Mouse (Mus musculus) kidney, adult 2 months (tissue): Measurements from ENCODE around the gene Wdfy1. TPM values are rescaled to one million over a fixed set of nuclear protein-coding genes. Genes with fewer than 3 reads are reported as not detected.

Experiments used
- DNase-seq: peaks from one replicate; pipeline ENCODE4 v3.0.0; 2021
- H3K27ac ChIP-seq: fragments of 200-500 bp; 2 replicates; pipeline ENCODE4 v1.5.1; 2012; ENCODE audit warnings: low read depth, low read length, control low read depth, inconsistent platforms; ENCODE audit not compliant: insufficient read depth
- H3K27me3 ChIP-seq: fragments of 200-500 bp; replicated peaks from 2 replicates; pipeline ENCODE4 v1.6.1; 2012; ENCODE audit warnings: mild to moderate bottlenecking, moderate library complexity, low read length, inconsistent platforms; ENCODE audit not compliant: control insufficient read depth, insufficient read depth
- H3K36me3 ChIP-seq: fragments of 200-500 bp; 2 replicates; pipeline ENCODE4 v1.6.1; 2012; ENCODE audit warnings: mild to moderate bottlenecking, moderate library complexity, low read length, inconsistent platforms; ENCODE audit not compliant: control insufficient read depth, insufficient read depth
- H3K4me1 ChIP-seq: fragments of 200-500 bp; 2 replicates; pipeline ENCODE4 v1.6.1; 2011; ENCODE audit warnings: low read length; ENCODE audit not compliant: control insufficient read depth, insufficient read depth
- H3K4me3 ChIP-seq: fragments of 200-500 bp; 2 replicates; pipeline ENCODE4 v1.5.1; 2011; ENCODE audit warnings: mild to moderate bottlenecking, low read depth, low read length, control low read depth; ENCODE audit not compliant: insufficient read depth
- CTCF ChIP-seq: fragments of 200-500 bp; conservative IDR thresholded peaks from 2 replicates; pipeline ENCODE4 v1.5.1; 2011; ENCODE audit warnings: low read depth, mild to moderate bottlenecking, control low read depth, low read length, moderate library complexity, mixed read lengths; ENCODE audit not compliant: insufficient read depth, insufficient read length
- POLR2A ChIP-seq: fragments of 200-500 bp; IDR thresholded peaks from one replicate; pipeline ENCODE4 v1.6.1; 2011; ENCODE audit warnings: low read depth, low read length, control low read depth
- WGBS: fragments of 180-500 bp; shearing (Covaris S2); methylation state at CpG from one replicate; pipeline ENCODE4 v1.1.7; 2018; 5-methylcytosine and 5-hydroxymethylcytosine counted together
- polyA plus RNA-seq: library from polyadenylated mRNA; depleted of rRNA; stranded (reverse); fragments of >200 nt; gene quantifications from 2 replicates; pipeline ENCODE4 v1.2.3, GENCODE M21; 2012; rRNA removed

Wdfy1 gene
- 46.4 and 46.9 TPM in 2 replicates for polyA plus RNA-seq

DNA sequence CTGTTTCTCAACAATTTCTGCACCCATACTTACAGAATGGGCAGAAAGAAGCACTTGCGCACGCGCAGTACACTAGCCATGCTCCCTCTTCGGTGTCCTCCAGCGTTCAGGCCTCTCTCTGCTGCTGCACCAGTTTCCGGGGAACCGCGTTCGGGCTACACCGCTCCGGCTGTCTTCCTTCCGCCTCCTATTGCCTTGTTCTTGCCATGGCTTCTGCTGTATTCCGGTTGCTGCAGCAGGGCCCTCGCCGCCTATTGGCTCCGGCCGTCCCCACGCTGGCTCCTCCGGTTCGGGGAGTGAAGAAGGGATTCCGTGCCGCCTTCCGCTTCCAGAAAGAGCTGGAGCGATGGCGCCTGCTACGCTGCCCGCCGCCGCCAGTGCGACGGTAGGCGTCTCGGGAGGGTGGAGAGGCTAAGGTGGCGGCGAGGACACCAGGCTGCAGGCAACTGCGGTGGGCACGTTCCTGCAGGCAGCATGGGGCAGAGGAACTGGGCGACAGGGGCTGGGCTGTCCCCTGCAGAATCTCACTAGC, at the start of gene Wdfy1, which contains the start of gene Mrpl44:
Gene Wdfy1, minus strand, starts transcription at position 217 of the 532 bp plus-strand sequence.
Gene Mrpl44, plus strand, starts transcription at position 92 of the 532 bp plus-strand sequence.
- peaks cover 4% of the 10 kb centered on the region for H3K36me3 ChIP-seq
- no peak for TF ChIP-seq POLR2A
- no peak for TF ChIP-seq CTCF
- peak within 1 kb of the TSS; percentile 51 for H3K27ac ChIP-seq
- H3K4me3 ChIP-seq = peak within 1 kb of the TSS; percentile 78
- WGBS = under 1% methylated on average over 38 of the region's 38 CpGs
- H3K4me1 ChIP-seq = no peaks in the 10 kb centered on the region
- DNase-seq = peak; percentile 99
- H3K27me3 ChIP-seq = no peaks in the 10 kb centered on the region

GRCm38 (mm10) chr1:79823951-79824633, 48.1 kb upstream of the Wdfy1 start:
- H3K36me3 ChIP-seq = no peaks in the 10 kb centered on the region
- H3K4me1 ChIP-seq = no peaks in the 10 kb centered on the region
- peak overlapping the region; percentile 55 for H3K4me3 ChIP-seq
- H3K27me3 ChIP-seq = no peaks in the 10 kb centered on the region
- peak; percentile 22 for DNase-seq
- no peak for TF ChIP-seq CTCF
- TF ChIP-seq POLR2A = no peak
- H3K27ac ChIP-seq = peak overlapping the region; percentile 84
- WGBS = 28% methylated on average over 14 of the region's 14 CpGs

GRCm38 (mm10) chr1:79822806-79823525, 47.0 kb upstream of the Wdfy1 start:
- Histone ChIP-seq H3K27ac (no peak overlapping the region), H3K36me3 (no peaks in the 10 kb centered on the region), H3K27me3 (no peaks in the 10 kb centered on the region), H3K4me1 (no peaks in the 10 kb centered on the region), H3K4me3 (no peak overlapping the region)
- TF ChIP-seq POLR2A = no peak
- TF ChIP-seq CTCF = no peak
- peak; percentile 71 for DNase-seq
- 31% methylated on average over 13 of the region's 13 CpGs for WGBS

DNA sequence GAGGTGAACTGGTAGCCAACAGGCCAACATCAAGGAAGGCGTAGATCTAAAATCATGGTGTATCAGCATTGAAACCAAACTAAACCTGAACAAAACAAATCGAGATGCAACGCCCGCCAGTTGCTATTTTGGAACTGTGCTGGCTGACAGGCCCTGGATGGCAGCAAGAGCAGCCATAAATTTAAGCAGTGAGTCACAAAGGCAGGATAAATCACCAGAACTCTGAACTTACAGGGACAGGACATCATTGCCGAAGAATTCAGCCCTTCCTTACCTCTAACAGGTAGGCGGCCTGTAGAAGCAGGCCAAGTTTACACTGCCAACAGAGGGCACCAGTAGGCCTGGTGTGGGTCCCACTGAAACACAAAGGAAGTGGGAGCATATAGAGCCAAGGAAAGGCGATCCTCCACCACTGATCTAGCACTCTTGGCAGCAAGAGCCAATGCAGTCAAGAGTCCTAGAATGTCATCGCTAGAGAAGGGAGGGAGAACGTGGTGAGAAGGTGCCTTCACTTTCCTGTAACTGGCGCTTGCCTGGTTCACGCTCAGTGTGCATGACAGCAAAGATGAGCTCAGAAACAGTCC, 43.4 kb upstream of the Wdfy1 start:
- H3K27me3 ChIP-seq = no peaks in the 10 kb centered on the region
- no peak for DNase-seq
- WGBS = 89% methylated on average over 11 of the region's 11 CpGs
- no peak overlapping the region for H3K27ac ChIP-seq
- TF ChIP-seq CTCF (no peak), POLR2A (no peak)
- no peak overlapping the region for H3K4me3 ChIP-seq
- no peaks in the 10 kb centered on the region for H3K4me1 ChIP-seq
- H3K36me3 ChIP-seq = no peaks in the 10 kb centered on the region

GRCm38 (mm10) chr1:79815446-79815845, 39.5 kb upstream of the Wdfy1 start:
- no peaks in the 10 kb centered on the region for H3K4me1 ChIP-seq
- H3K27ac ChIP-seq = no peak overlapping the region
- TF ChIP-seq CTCF = no peak
- no peak for TF ChIP-seq POLR2A
- no peaks in the 10 kb centered on the region for H3K27me3 ChIP-seq
- no peak overlapping the region for H3K4me3 ChIP-seq
- peak; percentile 37 for DNase-seq
- WGBS = 76% methylated on average over 3 of the region's 3 CpGs
- H3K36me3 ChIP-seq = no peaks in the 10 kb centered on the region

DNA sequence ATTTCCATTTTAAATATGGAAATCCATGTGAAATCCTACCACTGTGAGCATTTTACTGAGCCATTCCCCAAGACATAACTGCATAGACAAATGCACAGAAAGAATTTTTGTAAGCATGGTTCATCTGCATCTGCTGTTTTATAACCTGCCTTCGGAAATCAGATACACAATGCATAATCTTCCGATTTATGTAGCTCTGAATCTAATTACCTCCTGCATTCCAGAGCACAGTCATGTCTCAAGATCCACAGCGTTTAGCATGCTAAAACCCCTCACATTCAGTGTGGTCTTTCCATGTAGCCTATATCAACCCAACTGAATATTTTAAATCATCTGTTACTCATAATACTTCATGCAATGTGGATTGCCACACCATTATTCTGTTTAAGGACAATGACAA, 33.5 kb upstream of the Wdfy1 start:
- H3K36me3 ChIP-seq = no peaks in the 10 kb centered on the region
- no peaks in the 10 kb centered on the region for H3K27me3 ChIP-seq
- WGBS = 82% methylated on average over 3 of the region's 3 CpGs
- no peaks in the 10 kb centered on the region for H3K4me1 ChIP-seq
- H3K27ac ChIP-seq = no peak overlapping the region
- no peak overlapping the region for H3K4me3 ChIP-seq
- TF ChIP-seq CTCF (no peak), POLR2A (no peak)
- DNase-seq = no peak

GRCm38 (mm10) chr1:79806865-79807264, 30.9 kb upstream of the Wdfy1 start:
- Histone ChIP-seq H3K4me3 (no peak overlapping the region), H3K4me1 (no peaks in the 10 kb centered on the region), H3K27ac (no peak overlapping the region), H3K36me3 (no peaks in the 10 kb centered on the region), H3K27me3 (no peaks in the 10 kb centered on the region)
- DNase-seq = no peak
- WGBS = 81% methylated on average over 5 of the region's 5 CpGs
- TF ChIP-seq POLR2A = no peak
- TF ChIP-seq CTCF = no peak
